Mouse (Mus musculus) heart, adult 8-10 months (tissue): ENCODE measurements at regions not wholly inside any gene's neighbourhood (a gene's known extent, or its start where the extent isn't known, plus 50 kb on each side); places are given as distances from the start of the nearest gene placed in this dataset.

Source experiments
- DNase-seq: peaks from one replicate; pipeline ENCODE4 v3.0.0; 2022; ENCODE audit warnings: low spot score

- DNase-seq: no peak
Observed at GRCm38 (mm10) chr6:110120406-110120805, 525.0 kb upstream of the Grm7 start.

GRCm38 (mm10) chr6:110132271-110132670 is 513.1 kb upstream of the Grm7 start:
- DNase-seq: no peak

GRCm38 (mm10) chr6:110133587-110133986 is 511.8 kb upstream of the Grm7 start:
- DNase-seq: no peak

- no peak for DNase-seq
Observed at GRCm38 (mm10) chr6:110137043-110137650, 508.2 kb upstream of the Grm7 start.

GRCm38 (mm10) chr6:110139396-110139795 is 506.0 kb upstream of the Grm7 start:
- DNase-seq: peak; percentile 33

GRCm38 (mm10) chr6:110168539-110168938 is 476.8 kb upstream of the Grm7 start:
- DNase-seq: no peak

GRCm38 (mm10) chr6:110205973-110206372 is 439.4 kb upstream of the Grm7 start:
- DNase-seq: no peak

- DNase-seq: no peak
Observed at GRCm38 (mm10) chr6:110208822-110209221, 436.6 kb upstream of the Grm7 start.

GRCm38 (mm10) chr6:110247490-110247889 is 397.9 kb upstream of the Grm7 start:
- no peak for DNase-seq

- DNase-seq: no peak
Observed at GRCm38 (mm10) chr6:110296549-110296948, 348.8 kb upstream of the Grm7 start.
